Mouse (Mus musculus): ENCODE measurements around the gene Tlr2. TPM values are rescaled to one million over a fixed set of nuclear protein-coding genes. Genes with fewer than 3 reads are reported as not detected.
A peak's percentile ranks its signal among the peaks of the same experiment; 100 is the strongest.

Gene Tlr2
- polyA plus RNA-seq, 1 experiment from 2014 or later, result 2.5 TPM

DNA sequence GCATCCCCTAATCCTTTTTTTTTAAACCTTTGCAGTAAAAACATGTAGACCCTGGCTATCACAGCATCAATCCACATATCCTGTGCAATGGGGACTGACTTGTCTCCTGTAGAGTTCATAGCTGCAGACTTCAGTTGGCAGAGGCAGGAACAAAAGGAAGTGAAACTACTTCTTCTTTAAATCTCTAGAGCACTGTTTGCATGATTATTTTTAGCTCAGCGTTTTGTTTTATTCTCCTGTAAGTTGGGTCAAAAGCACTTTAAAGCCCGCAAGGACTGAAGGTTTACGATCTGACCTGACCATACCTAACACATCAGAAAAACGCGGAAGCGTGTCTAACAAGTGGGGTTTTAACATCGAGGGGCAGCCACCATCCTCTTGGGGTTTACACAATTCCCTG lies 29.6 kb downstream of the Tlr2 start:
- no peak overlapping the region for H3K4me3 ChIP-seq (ENCODE audit: low read depth, low read length)
- WGBS (ENCODE audit: insufficient replicate concordance), result 42% methylated on average over 7 of the region's 7 CpGs
- H3K27me3 ChIP-seq (ENCODE audit: control insufficient read depth, insufficient read depth, low read depth, low read length), result no peaks in the 10 kb centered on the region
- no peaks in the 10 kb centered on the region for H3K36me3 ChIP-seq (ENCODE audit: control insufficient read depth, insufficient read depth)
- no peak overlapping the region for H3K27ac ChIP-seq (ENCODE audit: low read length)
- no peak for ATAC-seq (ENCODE audit: low read depth)
- H3K4me1 ChIP-seq (ENCODE audit: control insufficient read depth, low read depth, low read length), result no peaks in the 10 kb centered on the region
- no peak overlapping the region for H3K4me2 ChIP-seq (ENCODE audit: low read depth, low read length)
- H3K9ac ChIP-seq (ENCODE audit: low read depth, low read length), result no peak overlapping the region
- H3K9me3 ChIP-seq (replicated peaks; ENCODE audit: control insufficient read depth, low read length), result no peaks in the 10 kb centered on the region

DNA sequence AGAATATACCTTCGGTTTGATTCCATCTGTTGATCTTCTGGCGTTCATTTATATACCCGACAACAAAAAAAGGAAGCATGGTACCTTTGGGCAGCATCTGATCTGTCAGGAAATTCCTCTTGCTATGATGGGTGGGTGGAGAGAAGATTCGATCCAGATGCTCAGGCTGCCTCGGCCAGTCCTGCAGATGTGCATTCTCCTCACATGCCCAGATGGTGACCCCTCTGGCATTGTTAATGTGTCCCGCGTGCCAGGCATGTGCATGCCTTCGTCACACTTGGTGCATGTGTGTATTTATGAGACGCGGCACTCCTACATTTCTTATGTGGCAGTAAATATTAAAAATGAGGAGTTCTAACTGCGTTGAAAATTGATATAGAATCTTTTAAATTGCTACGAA lies 33.1 kb downstream of the Tlr2 start:
- no peaks in the 10 kb centered on the region for H3K27me3 ChIP-seq (ENCODE audit: control insufficient read depth, insufficient read depth, low read depth, low read length)
- no peak overlapping the region for H3K4me3 ChIP-seq (ENCODE audit: low read depth, low read length)
- no peak for ATAC-seq (ENCODE audit: low read depth)
- WGBS (ENCODE audit: insufficient replicate concordance), result 72% methylated on average over 12 of the region's 12 CpGs
- no peak overlapping the region for H3K9ac ChIP-seq (ENCODE audit: low read depth, low read length)
- no peak overlapping the region for H3K4me2 ChIP-seq (ENCODE audit: low read depth, low read length)
- H3K9me3 ChIP-seq (replicated peaks; ENCODE audit: control insufficient read depth, low read length), result no peaks in the 10 kb centered on the region
- H3K27ac ChIP-seq (ENCODE audit: low read length), result no peak overlapping the region
- H3K4me1 ChIP-seq (ENCODE audit: control insufficient read depth, low read depth, low read length), result no peaks in the 10 kb centered on the region
- no peaks in the 10 kb centered on the region for H3K36me3 ChIP-seq (ENCODE audit: control insufficient read depth, insufficient read depth)

DNA sequence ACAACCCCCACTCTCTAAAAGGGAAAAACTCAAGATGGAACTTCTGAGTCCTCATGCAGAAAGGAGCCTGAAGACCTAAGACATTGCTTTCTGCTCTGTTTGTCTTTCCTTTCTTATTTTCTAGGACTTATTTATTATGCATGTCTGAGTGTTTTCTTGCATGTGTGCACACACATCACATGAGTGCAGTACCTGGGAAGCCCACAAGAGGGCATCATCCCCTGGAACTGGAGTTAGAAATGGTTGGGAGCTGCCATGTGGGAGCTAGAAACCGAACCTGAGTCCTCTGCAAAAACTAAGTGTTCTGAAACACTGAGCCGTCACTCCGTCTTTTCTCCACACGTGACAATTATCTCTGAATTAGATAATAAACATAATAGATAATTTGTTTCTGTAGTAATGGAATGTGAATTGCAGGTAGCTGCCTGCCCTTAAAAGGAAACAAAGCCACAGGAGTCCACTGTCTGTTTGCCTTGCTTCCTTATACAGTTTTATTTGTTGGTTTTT lies 39.9 kb downstream of the Tlr2 start:
- no peak for ATAC-seq (ENCODE audit: low read depth)
- Histone ChIP-seq H3K27ac (ENCODE audit: low read length) (no peak overlapping the region), H3K36me3 (ENCODE audit: control insufficient read depth, insufficient read depth) (no peaks in the 10 kb centered on the region), H3K4me1 (ENCODE audit: control insufficient read depth, low read depth, low read length) (no peaks in the 10 kb centered on the region), H3K4me3 (ENCODE audit: low read depth, low read length) (no peak overlapping the region), H3K4me2 (ENCODE audit: low read depth, low read length) (no peak overlapping the region), H3K9ac (ENCODE audit: low read depth, low read length) (no peak overlapping the region), H3K27me3 (ENCODE audit: control insufficient read depth, insufficient read depth, low read depth, low read length) (no peaks in the 10 kb centered on the region), H3K9me3 (replicated peaks; ENCODE audit: control insufficient read depth, low read length) (no peaks in the 10 kb centered on the region)
- 78% methylated on average over 4 of the region's 4 CpGs for WGBS (ENCODE audit: insufficient replicate concordance)

DNA sequence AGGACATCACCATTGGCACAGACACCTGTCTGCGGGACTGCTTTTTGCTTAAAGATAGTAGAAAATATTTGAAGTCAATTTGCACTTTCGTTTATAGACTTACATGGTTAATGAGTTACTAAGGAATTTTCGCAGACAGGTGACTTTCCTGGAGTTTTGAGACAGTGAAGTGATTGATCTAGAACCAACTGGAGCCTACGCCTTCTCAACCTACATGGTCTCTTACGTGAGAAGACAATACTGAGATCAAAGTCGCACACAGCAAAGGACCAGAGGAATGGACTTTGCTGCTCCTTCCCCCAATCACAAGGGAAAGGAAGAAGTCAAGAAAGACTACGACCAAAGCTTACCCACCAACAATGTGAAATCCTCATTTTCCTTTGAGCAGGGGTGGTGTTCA lies 42.1 kb downstream of the Tlr2 start:
- ATAC-seq (ENCODE audit: low read depth), result no peak
- no peak overlapping the region for H3K4me3 ChIP-seq (ENCODE audit: low read depth, low read length)
- H3K4me1 ChIP-seq (ENCODE audit: control insufficient read depth, low read depth, low read length), result no peaks in the 10 kb centered on the region
- no peaks in the 10 kb centered on the region for H3K27me3 ChIP-seq (ENCODE audit: control insufficient read depth, insufficient read depth, low read depth, low read length)
- no peak overlapping the region for H3K9ac ChIP-seq (ENCODE audit: low read depth, low read length)
- no peak overlapping the region for H3K27ac ChIP-seq (ENCODE audit: low read length)
- no peak overlapping the region for H3K4me2 ChIP-seq (ENCODE audit: low read depth, low read length)
- 59% methylated on average over 7 of the region's 7 CpGs for WGBS (ENCODE audit: insufficient replicate concordance)
- H3K9me3 ChIP-seq (replicated peaks; ENCODE audit: control insufficient read depth, low read length), result no peaks in the 10 kb centered on the region
- H3K36me3 ChIP-seq (ENCODE audit: control insufficient read depth, insufficient read depth), result no peaks in the 10 kb centered on the region

DNA sequence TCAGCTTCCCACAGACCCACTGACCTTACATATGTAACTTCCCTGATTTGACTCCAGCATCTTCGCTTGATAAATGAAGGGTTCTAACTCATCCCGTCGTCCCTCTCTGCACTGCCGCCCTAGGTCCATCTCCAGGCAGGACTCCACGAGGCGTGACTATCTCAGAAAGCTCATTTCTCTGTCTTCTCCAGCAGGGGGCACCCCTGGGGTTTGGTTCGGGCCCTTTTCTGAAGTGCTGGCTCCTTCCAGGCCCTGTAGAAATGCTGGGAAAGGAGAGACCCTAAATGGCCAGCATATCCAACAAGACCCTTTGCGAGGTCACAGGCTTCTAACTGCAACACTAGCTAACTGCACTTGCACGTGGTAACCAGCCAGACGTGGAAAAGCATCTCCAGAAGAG lies 43.7 kb downstream of the Tlr2 start:
- H3K4me3 ChIP-seq (ENCODE audit: low read depth, low read length), result no peak overlapping the region
- no peaks in the 10 kb centered on the region for H3K9me3 ChIP-seq (replicated peaks; ENCODE audit: control insufficient read depth, low read length)
- no peak overlapping the region for H3K9ac ChIP-seq (ENCODE audit: low read depth, low read length)
- WGBS (ENCODE audit: insufficient replicate concordance), result 3% methylated on average over 10 of the region's 10 CpGs
- H3K4me2 ChIP-seq (ENCODE audit: low read depth, low read length), result no peak overlapping the region
- H3K27me3 ChIP-seq (ENCODE audit: control insufficient read depth, insufficient read depth, low read depth, low read length), result no peaks in the 10 kb centered on the region
- H3K36me3 ChIP-seq (ENCODE audit: control insufficient read depth, insufficient read depth), result no peaks in the 10 kb centered on the region
- H3K27ac ChIP-seq (ENCODE audit: low read length), result no peak overlapping the region
- no peak for ATAC-seq (ENCODE audit: low read depth)
- H3K4me1 ChIP-seq (ENCODE audit: control insufficient read depth, low read depth, low read length), result no peaks in the 10 kb centered on the region

DNA sequence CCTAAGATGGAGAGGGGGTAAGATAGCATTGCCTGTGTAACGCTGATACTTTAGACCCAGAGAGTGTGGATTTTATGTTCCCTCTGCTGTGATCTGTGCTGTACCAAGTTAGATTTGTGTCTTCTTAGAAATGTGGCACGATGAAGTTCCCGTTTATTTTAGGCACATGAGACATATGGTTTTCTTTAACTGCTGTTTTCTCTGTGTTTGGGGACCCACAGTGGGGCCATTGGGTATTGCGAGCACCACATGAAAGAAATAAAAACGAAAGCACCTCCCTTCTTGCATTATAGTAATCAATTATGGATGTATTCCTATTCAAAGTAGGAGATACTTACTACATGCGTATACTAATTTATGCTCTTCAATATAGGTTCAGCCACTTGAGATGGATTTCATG lies 44.5 kb downstream of the Tlr2 start:
- Histone ChIP-seq H3K9me3 (replicated peaks; ENCODE audit: control insufficient read depth, low read length) (no peaks in the 10 kb centered on the region), H3K36me3 (ENCODE audit: control insufficient read depth, insufficient read depth) (no peaks in the 10 kb centered on the region), H3K4me2 (ENCODE audit: low read depth, low read length) (no peak overlapping the region), H3K4me3 (ENCODE audit: low read depth, low read length) (no peak overlapping the region), H3K27ac (ENCODE audit: low read length) (no peak overlapping the region), H3K27me3 (ENCODE audit: control insufficient read depth, insufficient read depth, low read depth, low read length) (no peaks in the 10 kb centered on the region), H3K9ac (ENCODE audit: low read depth, low read length) (no peak overlapping the region), H3K4me1 (ENCODE audit: control insufficient read depth, low read depth, low read length) (no peaks in the 10 kb centered on the region)
- 51% methylated on average over 6 of the region's 6 CpGs for WGBS (ENCODE audit: insufficient replicate concordance)
- no peak for ATAC-seq (ENCODE audit: low read depth)

DNA sequence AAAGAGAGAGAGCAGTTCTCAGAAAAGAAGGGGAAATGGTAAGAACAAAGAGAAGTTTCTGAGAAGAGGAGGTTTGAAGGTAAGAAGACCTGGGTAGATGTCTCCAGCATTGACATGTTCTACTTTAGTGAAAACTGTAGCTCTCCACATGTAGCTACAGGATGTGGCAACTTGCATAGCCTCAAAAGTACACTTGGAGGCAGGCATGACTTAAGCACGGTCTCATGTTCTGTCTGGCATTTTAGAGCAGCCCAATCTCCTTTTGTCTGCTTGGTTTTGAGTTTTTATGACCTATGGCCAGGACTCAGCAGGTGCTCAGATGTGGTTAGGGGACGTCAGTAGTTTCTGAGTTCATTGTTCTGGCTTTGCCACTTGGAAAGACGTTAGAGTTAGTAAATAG lies 50.1 kb downstream of the Tlr2 start:
- Histone ChIP-seq H3K9ac (ENCODE audit: low read depth, low read length) (no peak overlapping the region), H3K4me3 (ENCODE audit: low read depth, low read length) (no peak overlapping the region), H3K27ac (ENCODE audit: low read length) (no peak overlapping the region), H3K4me2 (ENCODE audit: low read depth, low read length) (no peak overlapping the region), H3K27me3 (ENCODE audit: control insufficient read depth, insufficient read depth, low read depth, low read length) (peaks cover 20% of the 10 kb centered on the region), H3K36me3 (ENCODE audit: control insufficient read depth, insufficient read depth) (no peaks in the 10 kb centered on the region), H3K4me1 (ENCODE audit: control insufficient read depth, low read depth, low read length) (no peaks in the 10 kb centered on the region), H3K9me3 (replicated peaks; ENCODE audit: control insufficient read depth, low read length) (no peaks in the 10 kb centered on the region)
- ATAC-seq (ENCODE audit: low read depth), result no peak
- 48% methylated on average over 3 of the region's 3 CpGs for WGBS (ENCODE audit: insufficient replicate concordance)

DNA sequence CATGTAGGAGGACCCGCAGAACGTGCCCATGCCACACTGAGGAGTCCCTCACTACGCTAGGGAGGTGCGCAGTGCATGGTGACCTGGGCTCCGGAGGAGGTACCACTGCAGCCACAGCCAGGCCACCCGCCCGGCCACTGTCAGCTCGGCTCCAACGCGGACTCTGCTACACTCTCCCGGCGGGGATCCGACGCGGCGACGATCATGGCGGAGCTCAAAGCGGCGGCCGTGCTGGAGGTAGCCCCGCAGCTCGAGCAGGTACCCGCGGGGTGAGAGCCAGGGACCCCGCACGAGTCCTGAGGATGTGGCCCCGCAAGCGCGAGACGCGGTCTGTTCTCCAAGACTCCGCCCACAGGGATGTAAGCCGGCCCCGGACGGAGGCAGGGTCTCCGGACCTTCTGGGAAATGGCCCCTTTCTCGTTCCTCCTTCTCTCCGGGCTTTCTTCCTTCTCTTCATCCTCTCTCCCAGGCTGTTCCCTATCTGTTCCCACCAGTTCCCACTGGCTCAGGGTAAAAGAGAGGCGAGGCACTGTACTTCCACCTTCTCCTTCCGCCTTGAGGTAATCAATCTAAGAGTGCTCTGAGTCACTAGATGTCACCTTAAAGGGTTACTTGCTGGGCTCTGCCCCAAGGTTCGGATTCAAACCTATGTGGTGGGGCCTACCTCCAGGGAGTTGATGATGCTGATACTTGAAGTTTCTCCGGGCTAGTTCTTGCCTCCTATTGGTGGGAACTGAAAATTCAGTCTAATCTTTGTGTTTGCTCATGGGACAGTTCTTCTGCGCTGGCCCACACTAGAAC lies 51.7 kb downstream of the Tlr2 start:
- H3K4me2 ChIP-seq (ENCODE audit: low read depth, low read length), result peak overlapping the region; percentile 68

DNA sequence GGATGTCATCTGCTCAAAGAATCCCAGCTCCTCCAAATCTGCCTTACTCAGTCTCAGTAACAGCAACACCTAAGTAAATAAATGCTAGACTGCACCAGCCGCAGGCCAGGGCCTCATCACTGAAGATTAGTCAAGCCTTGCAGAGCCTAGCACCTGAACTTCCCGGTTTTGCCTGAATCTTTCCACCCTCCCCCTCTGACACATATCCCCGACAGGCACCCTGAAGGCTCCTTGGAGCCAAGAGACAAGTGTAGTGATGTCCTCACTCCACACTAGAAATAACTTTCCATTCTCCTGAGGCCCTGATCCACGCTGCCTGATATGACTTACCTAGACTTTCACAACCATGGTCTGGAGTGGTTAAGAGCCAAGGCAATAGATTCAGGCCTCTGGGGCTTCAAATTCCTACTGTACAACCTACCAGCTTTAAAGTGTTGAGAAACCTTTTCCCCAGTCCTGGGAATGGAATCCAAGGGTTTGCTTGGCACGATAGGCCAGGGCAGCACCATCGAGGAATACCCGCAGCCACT lies 53.7 kb downstream of the Tlr2 start:
- 68% methylated on average over 7 of the region's 7 CpGs for WGBS (ENCODE audit: insufficient replicate concordance)
- no peaks in the 10 kb centered on the region for H3K4me1 ChIP-seq (ENCODE audit: control insufficient read depth, low read depth, low read length)
- no peak overlapping the region for H3K4me2 ChIP-seq (ENCODE audit: low read depth, low read length)
- H3K27me3 ChIP-seq (ENCODE audit: control insufficient read depth, insufficient read depth, low read depth, low read length), result peaks cover 20% of the 10 kb centered on the region
- H3K36me3 ChIP-seq (ENCODE audit: control insufficient read depth, insufficient read depth), result no peaks in the 10 kb centered on the region
- H3K4me3 ChIP-seq (ENCODE audit: low read depth, low read length), result no peak overlapping the region
- H3K9ac ChIP-seq (ENCODE audit: low read depth, low read length), result no peak overlapping the region
- no peak for ATAC-seq (ENCODE audit: low read depth)
- H3K27ac ChIP-seq (ENCODE audit: low read length), result no peak overlapping the region
- H3K9me3 ChIP-seq (replicated peaks; ENCODE audit: control insufficient read depth, low read length), result no peaks in the 10 kb centered on the region

More for the DNA sequence above, 51.7 kb downstream of the Tlr2 start:
- Histone ChIP-seq H3K27me3 (ENCODE audit: control insufficient read depth, insufficient read depth, low read depth, low read length) (peaks cover 20% of the 10 kb centered on the region), H3K36me3 (ENCODE audit: control insufficient read depth, insufficient read depth) (no peaks in the 10 kb centered on the region), H3K4me3 (ENCODE audit: low read depth, low read length) (peak overlapping the region; percentile 54), H3K27ac (ENCODE audit: low read length) (no peak overlapping the region), H3K9ac (ENCODE audit: low read depth, low read length) (no peak overlapping the region), H3K9me3 (replicated peaks; ENCODE audit: control insufficient read depth, low read length) (no peaks in the 10 kb centered on the region), H3K4me1 (ENCODE audit: control insufficient read depth, low read depth, low read length) (no peaks in the 10 kb centered on the region)
- WGBS (ENCODE audit: insufficient replicate concordance), result 2% methylated on average over 44 of the region's 44 CpGs
- ATAC-seq (ENCODE audit: low read depth), result no peak
